Mouse (Mus musculus): ENCODE data around the gene Cacna1g. TPM values are rescaled to one million over a fixed set of nuclear protein-coding genes. Genes with fewer than 3 reads are reported as not detected.

The Cacna1g gene
- polyA plus RNA-seq, 1 experiment from 2014 or later, result 0.29 TPM

DNA sequence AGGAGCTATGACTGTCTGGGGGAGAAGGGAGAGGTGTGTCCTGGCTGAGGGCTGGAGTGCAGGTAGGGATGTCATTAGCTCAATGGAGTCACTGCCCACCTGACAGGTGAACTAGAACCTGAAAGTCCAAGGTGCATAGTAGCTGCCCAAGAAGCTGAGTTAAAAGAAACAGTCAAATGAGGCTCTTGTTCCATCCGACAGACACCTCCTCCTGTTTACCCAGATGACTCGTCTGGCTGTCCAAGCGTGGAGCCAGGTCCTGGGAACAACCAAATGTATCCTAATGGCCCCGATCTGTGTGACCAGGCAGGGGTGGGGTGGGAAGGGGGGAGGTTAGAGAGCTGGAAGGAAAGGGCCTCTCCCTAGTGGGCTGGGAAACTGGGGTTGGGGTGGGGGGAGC lies 28.7 kb downstream of the Cacna1g start:
- H3K36me3 ChIP-seq (replicated peaks; ENCODE audit: insufficient read depth, low read length), result no peaks in the 10 kb centered on the region
- H3K4me2 ChIP-seq (ENCODE audit: low read depth, low read length), result no peak overlapping the region
- H3K4me1 ChIP-seq (ENCODE audit: insufficient read depth), result no peaks in the 10 kb centered on the region
- no peak for TF ChIP-seq EP300 (IDR thresholded peaks at IDR 0.05; ENCODE audit: low read depth)
- TF ChIP-seq CTCF (IDR thresholded peaks at IDR 0.05; ENCODE audit: low read depth), result no peak
- WGBS (ENCODE audit: insufficient replicate concordance), result 40% methylated on average over 4 of the region's 4 CpGs
- H3K27me3 ChIP-seq (ENCODE audit: insufficient read depth, low read length), result 0 out of 2 replicates have a peak, but pooled peaks cover 4% of the 10 kb centered on the region
- DNase-seq, result no peak
- no peak overlapping the region for H3K27ac ChIP-seq (ENCODE audit: low read depth)
- no peak overlapping the region for H3K4me3 ChIP-seq (ENCODE audit: low read depth, low read length)
- no peaks in the 10 kb centered on the region for H3K9me3 ChIP-seq (ENCODE audit: low read length)
- H3K9ac ChIP-seq (replicated peaks), result no peak overlapping the region
- no peak for ATAC-seq

GRCm38 (mm10) chr11:94444829-94445228 lies 29.2 kb downstream of the Cacna1g start:
- Histone ChIP-seq H3K4me3 (ENCODE audit: low read depth, low read length) (no peak overlapping the region), H3K27me3 (ENCODE audit: insufficient read depth, low read length) (0 out of 2 replicates have a peak, but pooled peaks cover 4% of the 10 kb centered on the region), H3K4me2 (ENCODE audit: low read depth, low read length) (no peak overlapping the region), H3K9ac (replicated peaks) (no peak overlapping the region), H3K4me1 (ENCODE audit: insufficient read depth) (no peaks in the 10 kb centered on the region), H3K36me3 (replicated peaks; ENCODE audit: insufficient read depth, low read length) (no peaks in the 10 kb centered on the region), H3K9me3 (ENCODE audit: low read length) (no peaks in the 10 kb centered on the region), H3K27ac (ENCODE audit: low read depth) (no peak overlapping the region)
- ATAC-seq (no peak), DNase-seq (no peak)
- WGBS (ENCODE audit: insufficient replicate concordance), result 63% methylated on average over 5 of the region's 5 CpGs
- no peak for TF ChIP-seq EP300 (IDR thresholded peaks at IDR 0.05; ENCODE audit: low read depth)
- no peak for TF ChIP-seq CTCF (IDR thresholded peaks at IDR 0.05; ENCODE audit: low read depth)

- ATAC-seq (no peak), DNase-seq (no peak)
- Histone ChIP-seq H3K9me3 (ENCODE audit: low read length) (no peaks in the 10 kb centered on the region), H3K4me1 (ENCODE audit: insufficient read depth) (no peaks in the 10 kb centered on the region), H3K4me2 (ENCODE audit: low read depth, low read length) (no peak overlapping the region), H3K9ac (replicated peaks) (no peak overlapping the region), H3K27me3 (ENCODE audit: insufficient read depth, low read length) (0 out of 2 replicates have a peak, but pooled peaks cover 4% of the 10 kb centered on the region), H3K36me3 (replicated peaks; ENCODE audit: insufficient read depth, low read length) (no peaks in the 10 kb centered on the region), H3K4me3 (ENCODE audit: low read depth, low read length) (no peak overlapping the region), H3K27ac (ENCODE audit: low read depth) (no peak overlapping the region)
- 80% methylated on average over 9 of the region's 9 CpGs for WGBS (ENCODE audit: insufficient replicate concordance)
- TF ChIP-seq CTCF (IDR thresholded peaks at IDR 0.05; ENCODE audit: low read depth) (no peak), EP300 (IDR thresholded peaks at IDR 0.05; ENCODE audit: low read depth) (no peak)
Measured at GRCm38 (mm10) chr11:94441752-94442151, 32.2 kb downstream of the Cacna1g start.

- 61% methylated on average over 7 of the region's 7 CpGs for whole genome bisulfite sequencing (ENCODE audit: insufficient replicate concordance)
- H3K27me3 ChIP-seq (ENCODE audit: insufficient read depth, low read length), result 0 out of 2 replicates have a peak, but pooled peaks cover 4% of the 10 kb centered on the region
- TF ChIP-seq CTCF (IDR thresholded peaks at IDR 0.05; ENCODE audit: low read depth) (no peak), EP300 (IDR thresholded peaks at IDR 0.05; ENCODE audit: low read depth) (no peak)
Measured at GRCm38 (mm10) chr11:94441122-94441521, 32.9 kb downstream of the Cacna1g start.

DNA sequence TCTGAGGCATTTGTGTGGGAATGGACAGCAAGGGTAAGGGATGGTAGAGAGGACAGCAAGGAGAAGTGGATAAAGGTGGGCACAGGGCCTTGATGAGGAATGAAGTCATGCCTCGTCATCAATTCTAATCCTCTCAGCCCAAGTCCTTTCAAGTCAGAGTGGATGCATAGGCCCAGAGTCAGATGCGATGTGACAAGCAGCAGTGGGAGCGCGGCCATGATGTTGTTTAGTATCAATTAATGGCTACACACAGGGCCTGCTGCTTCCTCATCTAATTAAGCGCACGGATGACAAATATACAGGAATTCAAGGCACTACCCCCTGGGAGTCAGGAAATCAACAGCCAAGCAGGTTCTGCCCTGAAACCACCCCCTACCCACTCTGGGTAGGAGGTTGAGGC lies 33.6 kb downstream of the Cacna1g start:
- ATAC-seq, result no peak
- TF ChIP-seq CTCF (IDR thresholded peaks at IDR 0.05; ENCODE audit: low read depth) (no peak), EP300 (IDR thresholded peaks at IDR 0.05; ENCODE audit: low read depth) (no peak)
- no peak overlapping the region for H3K9ac ChIP-seq (replicated peaks)
- H3K36me3 ChIP-seq (replicated peaks; ENCODE audit: insufficient read depth, low read length), result no peaks in the 10 kb centered on the region
- no peaks in the 10 kb centered on the region for H3K4me1 ChIP-seq (ENCODE audit: insufficient read depth)
- 0 out of 2 replicates have a peak, but pooled peaks cover 2% of the 10 kb centered on the region for H3K27me3 ChIP-seq (ENCODE audit: insufficient read depth, low read length)
- no peak overlapping the region for H3K4me2 ChIP-seq (ENCODE audit: low read depth, low read length)
- no peak overlapping the region for H3K4me3 ChIP-seq (ENCODE audit: low read depth, low read length)
- WGBS (ENCODE audit: insufficient replicate concordance), result 89% methylated on average over 6 of the region's 6 CpGs
- DNase-seq, result no peak
- no peaks in the 10 kb centered on the region for H3K9me3 ChIP-seq (ENCODE audit: low read length)
- no peak overlapping the region for H3K27ac ChIP-seq (ENCODE audit: low read depth)

More at GRCm38 (mm10) chr11:94441122-94441521, 32.9 kb downstream of the Cacna1g start:
- no peaks in the 10 kb centered on the region for H3K36me3 ChIP-seq (replicated peaks; ENCODE audit: insufficient read depth, low read length)
- H3K4me2 ChIP-seq (ENCODE audit: low read depth, low read length), result no peak overlapping the region
- no peak overlapping the region for H3K4me3 ChIP-seq (ENCODE audit: low read depth, low read length)
- H3K9me3 ChIP-seq (ENCODE audit: low read length), result no peaks in the 10 kb centered on the region
- H3K9ac ChIP-seq (replicated peaks), result no peak overlapping the region
- H3K27ac ChIP-seq (ENCODE audit: low read depth), result no peak overlapping the region
- H3K4me1 ChIP-seq (ENCODE audit: insufficient read depth), result no peaks in the 10 kb centered on the region
- DNase-seq, result no peak
- ATAC-seq, result no peak

DNA sequence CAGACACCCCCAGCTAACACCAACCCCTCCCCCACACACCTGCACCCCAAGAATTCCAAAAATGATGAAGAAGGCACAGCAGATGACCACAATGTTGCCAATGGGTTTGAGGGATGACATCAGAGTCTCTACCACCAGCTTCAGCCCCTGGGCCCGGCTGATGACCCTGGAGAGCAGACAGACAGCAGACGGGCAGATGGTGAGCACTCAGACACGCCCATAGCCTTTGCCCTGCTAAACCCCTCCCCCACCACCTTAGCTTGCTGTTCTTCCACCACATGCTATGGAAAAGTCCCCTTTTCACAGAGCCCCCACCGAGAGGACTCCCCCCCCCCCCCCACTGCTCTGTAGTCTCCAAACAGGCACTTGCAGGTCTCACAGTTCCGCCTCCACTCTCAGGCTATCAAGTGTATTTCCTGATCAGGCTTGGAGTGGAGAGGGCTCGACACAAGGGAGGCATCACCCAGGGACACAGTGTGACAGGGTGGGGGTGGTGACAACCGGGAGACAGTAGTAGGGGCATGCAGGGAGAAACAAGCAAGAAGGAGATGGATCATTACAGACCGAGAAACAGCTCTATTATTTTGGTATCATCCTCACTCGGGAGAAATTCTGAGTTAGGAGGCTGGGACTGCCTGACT lies 44.9 kb downstream of the Cacna1g start:
- no peak overlapping the region for H3K4me3 ChIP-seq (ENCODE audit: low read depth, low read length)
- DNase-seq, result no peak
- ATAC-seq, result no peak
- TF ChIP-seq CTCF (IDR thresholded peaks at IDR 0.05; ENCODE audit: low read depth) (no peak), EP300 (IDR thresholded peaks at IDR 0.05; ENCODE audit: low read depth) (no peak)
- H3K4me2 ChIP-seq (ENCODE audit: low read depth, low read length), result no peak overlapping the region
- peaks cover 10% of the 10 kb centered on the region for H3K27me3 ChIP-seq (ENCODE audit: insufficient read depth, low read length)
- H3K9me3 ChIP-seq (ENCODE audit: low read length), result no peaks in the 10 kb centered on the region
- peaks cover 5% of the 10 kb centered on the region for H3K4me1 ChIP-seq (ENCODE audit: insufficient read depth)
- no peak overlapping the region for H3K9ac ChIP-seq (replicated peaks)
- no peaks in the 10 kb centered on the region for H3K36me3 ChIP-seq (replicated peaks; ENCODE audit: insufficient read depth, low read length)
- 35% methylated on average over 9 of the region's 9 CpGs for WGBS (ENCODE audit: insufficient replicate concordance)
- H3K27ac ChIP-seq (ENCODE audit: low read depth), result no peak overlapping the region

All from liver, postnatal 0 days (tissue).